Mouse (Mus musculus): ENCODE measurements around the gene Bsg. TPM values are rescaled to one million over a fixed set of nuclear protein-coding genes. Genes with fewer than 3 reads are reported as not detected.

The Bsg gene
- polyA plus RNA-seq, 1 experiment from 2014 or later: 761 TPM

DNA sequence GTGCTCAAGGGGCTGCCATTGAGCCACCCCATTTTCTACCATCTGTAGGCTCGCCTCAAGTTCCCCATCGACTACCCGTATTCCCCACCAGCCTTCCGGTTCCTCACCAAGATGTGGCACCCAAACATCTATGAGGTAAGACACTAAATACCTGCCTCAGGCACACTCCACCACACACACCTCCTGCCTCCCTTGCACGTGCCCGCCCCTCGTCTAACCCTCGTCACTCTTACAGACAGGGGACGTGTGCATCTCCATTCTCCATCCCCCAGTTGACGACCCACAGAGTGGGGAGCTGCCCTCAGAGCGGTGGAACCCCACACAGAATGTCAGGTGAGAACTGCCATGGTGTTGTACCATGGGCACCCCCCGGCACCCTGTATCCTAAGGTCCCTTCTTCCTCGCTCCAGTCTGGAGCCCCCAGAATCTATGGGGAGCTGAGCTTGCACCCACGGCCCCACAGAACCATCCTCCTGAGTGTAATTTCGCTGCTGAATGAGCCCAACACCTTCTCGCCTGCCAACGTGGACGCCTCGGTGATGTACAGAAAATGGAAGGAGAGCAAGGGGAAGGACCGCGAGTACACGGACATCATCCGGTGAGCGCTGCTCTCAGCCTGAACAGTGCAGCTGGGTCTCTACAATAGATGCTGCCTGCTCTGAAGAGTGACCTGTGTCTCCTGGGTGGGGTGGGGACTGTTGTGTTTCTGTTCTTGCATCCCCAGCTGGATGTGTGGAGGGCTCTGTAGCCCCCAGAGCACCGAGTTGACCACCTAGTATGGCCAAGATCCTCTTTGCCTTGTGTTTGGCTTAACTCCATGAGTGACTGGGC, 19.3 kb upstream of the Bsg start:
- H3K36me3 ChIP-seq: peaks cover 53% of the 10 kb centered on the region

DNA sequence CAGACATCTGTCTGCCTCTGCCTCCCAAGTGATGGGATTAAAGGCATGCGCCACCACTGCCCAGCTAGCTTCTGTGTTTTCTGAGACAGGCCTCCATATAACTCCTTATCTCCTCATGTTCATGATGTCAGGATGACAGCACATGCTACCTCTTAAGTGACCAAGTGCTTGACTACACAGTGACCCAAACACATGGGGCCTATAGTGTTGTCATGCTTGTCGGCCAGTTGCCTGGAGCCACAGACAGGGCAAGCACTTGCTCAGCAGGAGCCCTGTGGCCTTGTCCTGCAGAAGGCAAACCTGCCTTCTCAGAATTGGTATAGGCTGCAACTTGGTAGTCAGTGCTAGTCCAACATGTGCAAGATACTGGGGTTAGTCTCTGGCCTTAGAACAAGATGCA, 18.1 kb upstream of the Bsg start:
- no peaks in the 10 kb centered on the region for H3K27me3 ChIP-seq
- H3K4me2 ChIP-seq (replicated peaks): no peak overlapping the region
- WGBS: 91% methylated on average over 2 of the region's 2 CpGs
- H3K36me3 ChIP-seq: peaks cover 53% of the 10 kb centered on the region
- no peak overlapping the region for H3K4me3 ChIP-seq
- no peaks in the 10 kb centered on the region for H3K9me3 ChIP-seq
- H3K9ac ChIP-seq: no peak overlapping the region
- ATAC-seq (ENCODE audit: low FRiP score, low read depth): no peak
- no peak overlapping the region for H3K27ac ChIP-seq
- H3K4me1 ChIP-seq: peaks cover 18% of the 10 kb centered on the region

More for the DNA sequence above, 19.3 kb upstream of the Bsg start:
- H3K9ac ChIP-seq: no peak overlapping the region
- H3K27me3 ChIP-seq: no peaks in the 10 kb centered on the region
- no peak overlapping the region for H3K4me2 ChIP-seq (replicated peaks)
- no peak overlapping the region for H3K4me3 ChIP-seq
- 94% methylated on average over 25 of the region's 25 CpGs for WGBS
- no peaks in the 10 kb centered on the region for H3K9me3 ChIP-seq
- H3K27ac ChIP-seq: no peak overlapping the region
- no peak for ATAC-seq (ENCODE audit: low FRiP score, low read depth)
- peaks cover 23% of the 10 kb centered on the region for H3K4me1 ChIP-seq

- Histone ChIP-seq H3K4me2 (replicated peaks) (no peak overlapping the region), H3K27me3 (no peaks in the 10 kb centered on the region), H3K4me1 (peaks cover 16% of the 10 kb centered on the region), H3K4me3 (no peak overlapping the region), H3K9ac (no peak overlapping the region), H3K27ac (no peak overlapping the region), H3K9me3 (no peaks in the 10 kb centered on the region), H3K36me3 (peaks cover 53% of the 10 kb centered on the region)
- ATAC-seq (ENCODE audit: low FRiP score, low read depth): no peak
- WGBS: 94% methylated on average over 1 of the region's 1 CpGs
Observed at GRCm38 (mm10) chr10:79686691-79687090, 17.6 kb upstream of the Bsg start.

GRCm38 (mm10) chr10:79687513-79687912, 16.8 kb upstream of the Bsg start:
- Histone ChIP-seq H3K4me1 (peaks cover 16% of the 10 kb centered on the region), H3K9ac (no peak overlapping the region), H3K9me3 (no peaks in the 10 kb centered on the region), H3K27me3 (no peaks in the 10 kb centered on the region), H3K4me2 (replicated peaks) (no peak overlapping the region), H3K4me3 (no peak overlapping the region), H3K36me3 (peaks cover 53% of the 10 kb centered on the region), H3K27ac (no peak overlapping the region)
- no peak for ATAC-seq (ENCODE audit: low FRiP score, low read depth)
- 95% methylated on average over 6 of the region's 6 CpGs for WGBS

GRCm38 (mm10) chr10:79688720-79689119, 15.6 kb upstream of the Bsg start, which contains the start of gene Gzmm:
TSS of gene Gzmm (plus strand) at chr10:79689020.
- H3K36me3 ChIP-seq: peaks cover 53% of the 10 kb centered on the region

GRCm38 (mm10) chr10:79689178-79689577, 15.1 kb upstream of the Bsg start:
- Histone ChIP-seq H3K27me3 (no peaks in the 10 kb centered on the region), H3K9me3 (no peaks in the 10 kb centered on the region), H3K4me2 (replicated peaks) (no peak overlapping the region), H3K4me3 (no peak overlapping the region), H3K4me1 (peaks cover 2% of the 10 kb centered on the region; the same call in 1 of the 2 replicates), H3K27ac (no peak overlapping the region), H3K9ac (no peak overlapping the region), H3K36me3 (peaks cover 53% of the 10 kb centered on the region)
- ATAC-seq (ENCODE audit: low FRiP score, low read depth): no peak
- WGBS: 90% methylated on average over 3 of the region's 3 CpGs

More at GRCm38 (mm10) chr10:79688720-79689119, 15.6 kb upstream of the Bsg start, which contains the start of gene Gzmm:
- H3K27ac ChIP-seq: no peak within 1 kb of the TSS
- peaks cover 6% of the 10 kb centered on the region for H3K4me1 ChIP-seq
- H3K4me3 ChIP-seq: no peak within 1 kb of the TSS
- 73% methylated on average over 4 of the region's 4 CpGs for WGBS
- no peak within 1 kb of the TSS for H3K4me2 ChIP-seq (replicated peaks)
- ATAC-seq (ENCODE audit: low FRiP score, low read depth): no peak
- no peak within 1 kb of the TSS for H3K9ac ChIP-seq
- no peaks in the 10 kb centered on the region for H3K9me3 ChIP-seq
- no peaks in the 10 kb centered on the region for H3K27me3 ChIP-seq

DNA sequence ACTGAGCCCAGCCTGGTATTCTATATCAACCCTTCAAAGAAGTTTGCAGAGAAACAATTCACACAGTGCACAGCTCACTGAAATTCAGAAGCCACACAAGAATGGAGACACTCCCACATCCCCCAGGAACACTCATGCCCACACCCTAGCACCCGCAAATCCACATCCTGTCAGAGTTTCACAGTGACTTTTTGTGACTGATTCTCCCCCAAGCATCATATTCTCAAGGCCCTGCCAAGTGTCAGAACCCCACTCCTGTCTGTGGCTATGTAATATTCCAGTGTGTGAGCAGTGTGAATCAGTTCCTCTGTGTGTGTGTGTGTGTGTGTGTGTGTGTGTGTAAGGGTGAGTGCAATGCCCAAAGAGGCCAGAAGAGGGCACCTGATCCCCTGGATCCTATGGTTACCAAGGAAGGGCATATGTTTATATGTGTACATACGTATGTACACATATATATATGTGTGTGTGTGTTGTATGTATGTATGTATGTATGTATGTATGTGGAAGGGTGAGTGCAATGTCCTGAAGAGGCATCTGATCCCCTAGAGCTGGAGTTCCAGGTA, 12.2 kb upstream of the Bsg start:
- Histone ChIP-seq H3K4me1 (peaks cover 29% of the 10 kb centered on the region), H3K9ac (no peak overlapping the region), H3K4me2 (replicated peaks) (no peak overlapping the region), H3K36me3 (peaks cover 25% of the 10 kb centered on the region), H3K27me3 (no peaks in the 10 kb centered on the region), H3K4me3 (no peak overlapping the region), H3K9me3 (no peaks in the 10 kb centered on the region), H3K27ac (no peak overlapping the region)
- no peak for ATAC-seq (ENCODE audit: low FRiP score, low read depth)
- 96% methylated on average over 2 of the region's 2 CpGs for WGBS

- Histone ChIP-seq H3K4me3 (no peak overlapping the region), H3K27me3 (no peaks in the 10 kb centered on the region), H3K27ac (peak overlapping the region; percentile 81), H3K9me3 (no peaks in the 10 kb centered on the region), H3K4me2 (replicated peaks) (no peak overlapping the region), H3K9ac (peak overlapping the region; percentile 48), H3K36me3 (peaks cover 7% of the 10 kb centered on the region), H3K4me1 (peaks cover 38% of the 10 kb centered on the region)
- no peak for ATAC-seq (ENCODE audit: low FRiP score, low read depth)
- WGBS: 75% methylated on average over 12 of the region's 12 CpGs
Observed at GRCm38 (mm10) chr10:79693580-79694378, 10.5 kb upstream of the Bsg start.

DNA sequence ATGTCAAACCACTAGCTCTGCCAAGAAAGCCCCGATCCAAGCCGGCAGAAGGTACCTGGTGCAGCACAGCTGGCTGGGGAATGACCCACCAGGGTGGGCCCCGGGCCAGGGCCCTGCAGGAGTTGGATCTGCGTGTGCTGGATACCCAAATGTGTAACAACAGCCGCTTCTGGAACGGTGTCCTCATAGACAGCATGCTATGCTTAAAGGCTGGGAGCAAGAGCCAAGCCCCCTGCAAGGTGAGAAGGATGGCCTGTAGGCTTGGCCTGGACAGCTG, 10.0 kb upstream of the Bsg start:
- peaks cover 38% of the 10 kb centered on the region for H3K4me1 ChIP-seq
- no peak for ATAC-seq (ENCODE audit: low FRiP score, low read depth)
- H3K4me3 ChIP-seq: no peak overlapping the region
- no peaks in the 10 kb centered on the region for H3K9me3 ChIP-seq
- peak overlapping the region; percentile 81 for H3K27ac ChIP-seq
- no peaks in the 10 kb centered on the region for H3K27me3 ChIP-seq
- 68% methylated on average over 6 of the region's 6 CpGs for WGBS
- H3K9ac ChIP-seq: peak overlapping the region; percentile 48
- no peak overlapping the region for H3K4me2 ChIP-seq (replicated peaks)
- H3K36me3 ChIP-seq: peaks cover 2% of the 10 kb centered on the region

DNA sequence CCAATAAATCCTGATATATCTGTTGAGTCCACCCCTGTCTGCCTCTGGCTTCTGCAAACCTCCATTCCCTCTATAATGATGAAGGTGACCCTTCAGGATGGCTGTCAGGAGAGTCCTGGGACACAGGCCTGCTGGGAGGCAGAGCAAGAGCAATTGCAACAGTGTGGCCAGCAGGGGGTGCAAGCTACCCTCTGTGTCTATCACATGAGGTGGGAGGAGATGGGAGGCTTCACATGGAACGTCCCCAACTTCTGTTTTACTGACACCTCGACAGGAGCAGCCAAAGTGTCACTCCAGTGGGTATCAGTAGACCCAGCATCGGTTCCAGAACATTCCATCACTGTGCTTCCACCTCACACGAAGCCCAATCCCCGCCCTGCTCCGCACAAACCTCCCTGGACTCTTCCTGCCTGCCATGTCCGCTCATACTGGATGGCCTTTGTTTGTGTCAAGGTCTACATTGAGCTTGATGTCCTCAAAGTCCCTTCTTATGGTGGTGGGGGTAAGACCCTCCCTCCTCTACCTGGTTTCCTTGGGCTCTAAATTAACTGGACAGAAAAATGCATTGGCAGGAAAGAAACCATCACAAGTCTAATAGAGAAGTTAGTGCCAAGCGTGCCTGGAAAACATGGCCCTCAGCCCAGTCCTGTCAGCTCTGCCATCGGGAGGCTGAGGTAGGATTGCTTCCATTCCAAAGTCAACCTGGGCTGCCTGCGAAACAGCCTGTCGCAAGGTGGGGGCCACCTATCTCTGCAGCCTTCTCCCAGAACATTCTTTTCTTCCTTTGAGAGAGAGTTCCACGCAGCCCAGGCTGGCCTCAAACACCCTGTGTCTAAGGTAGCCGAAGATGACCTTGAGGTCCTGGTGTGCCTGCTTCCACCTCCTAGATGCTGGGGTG, 8.8 kb upstream of the Bsg start:
- H3K4me1 ChIP-seq: peaks cover 38% of the 10 kb centered on the region
- H3K27me3 ChIP-seq: no peaks in the 10 kb centered on the region
- 57% methylated on average over 13 of the region's 13 CpGs for WGBS
- no peaks in the 10 kb centered on the region for H3K36me3 ChIP-seq
- H3K4me2 ChIP-seq (replicated peaks): peak overlapping the region; percentile 39
- ATAC-seq (ENCODE audit: low FRiP score, low read depth): 0 out of 2 replicates have a peak, but pooled peaks have one; percentile 20
- H3K9me3 ChIP-seq: no peaks in the 10 kb centered on the region
- no peak overlapping the region for H3K4me3 ChIP-seq
- peak overlapping the region; percentile 81 for H3K27ac ChIP-seq
- peak overlapping the region; percentile 52; the same call in 1 of the 2 replicates for H3K9ac ChIP-seq

- Histone ChIP-seq H3K36me3 (no peaks in the 10 kb centered on the region), H3K4me3 (0 out of 2 replicates have a peak overlapping the region, but pooled peaks have one; percentile 8), H3K9ac (peak overlapping the region; percentile 52), H3K4me1 (peaks cover 44% of the 10 kb centered on the region), H3K4me2 (replicated peaks) (peak overlapping the region; percentile 39), H3K9me3 (no peaks in the 10 kb centered on the region), H3K27ac (peak overlapping the region; percentile 81), H3K27me3 (no peaks in the 10 kb centered on the region)
- ATAC-seq (ENCODE audit: low FRiP score, low read depth): peak; percentile 66
- WGBS: 35% methylated on average over 9 of the region's 9 CpGs
Observed at GRCm38 (mm10) chr10:79696129-79696651, 8.1 kb upstream of the Bsg start.
